Mouse (Mus musculus): ENCODE measurements at regions not wholly inside any gene's neighbourhood (a gene's known extent, or its start where the extent isn't known, plus 50 kb on each side); places are given as distances from the start of the nearest gene placed in this dataset.

DNA sequence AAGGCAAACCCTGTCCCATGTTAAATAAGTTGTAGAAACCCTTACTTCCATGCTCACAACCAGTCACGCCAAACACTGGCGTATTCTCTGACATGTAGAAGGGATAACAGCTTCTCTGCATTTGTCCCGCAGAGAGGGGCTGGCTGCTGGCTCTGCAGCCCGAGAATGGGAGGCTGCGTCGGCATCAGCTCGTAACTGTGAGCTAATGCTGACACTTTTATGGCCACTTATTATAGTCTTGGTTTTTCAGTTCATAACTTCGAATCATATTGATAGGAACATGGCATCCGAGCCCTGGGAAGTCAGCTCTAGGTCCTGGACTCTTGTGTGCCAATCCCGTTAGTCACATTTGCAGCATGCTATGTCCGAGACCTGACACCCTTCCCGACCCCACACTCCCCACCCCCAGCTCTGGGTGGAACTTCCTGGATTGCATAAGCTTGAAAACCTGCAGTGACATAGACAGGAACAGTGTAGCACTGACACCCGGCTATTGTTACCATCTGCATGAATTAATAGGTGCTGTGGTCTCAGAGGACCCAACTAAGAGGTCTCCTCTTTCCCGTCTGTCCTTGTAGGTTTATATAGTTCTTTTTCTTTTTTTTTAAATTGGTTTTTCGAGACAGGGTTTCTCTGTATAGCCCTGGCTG is 217.3 kb upstream of the Sall1 start:
- peak in 1 of 2 experiments; percentile 20 for DNase-seq

DNA sequence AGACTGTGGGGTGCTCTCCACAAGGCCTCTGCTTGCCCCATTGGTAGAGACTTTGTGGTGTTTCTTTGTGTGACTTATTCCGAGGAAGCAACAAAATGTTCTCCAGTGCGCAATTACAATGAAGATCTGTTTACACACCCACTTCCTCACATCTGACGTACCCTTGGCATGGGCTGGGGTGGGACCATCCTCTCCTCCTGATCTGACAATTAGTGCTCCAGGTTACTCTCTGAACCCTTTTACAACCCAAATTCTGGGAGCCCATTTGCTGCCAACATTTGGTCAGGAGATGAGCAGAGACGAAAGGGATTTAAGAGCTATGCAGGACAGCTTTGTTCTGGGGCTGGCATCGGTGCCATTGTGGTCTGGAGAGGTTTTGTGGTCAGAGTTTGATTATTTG is 215.9 kb upstream of the Sall1 start:
- peak; percentile 9 to 32 for DNase-seq

DNA sequence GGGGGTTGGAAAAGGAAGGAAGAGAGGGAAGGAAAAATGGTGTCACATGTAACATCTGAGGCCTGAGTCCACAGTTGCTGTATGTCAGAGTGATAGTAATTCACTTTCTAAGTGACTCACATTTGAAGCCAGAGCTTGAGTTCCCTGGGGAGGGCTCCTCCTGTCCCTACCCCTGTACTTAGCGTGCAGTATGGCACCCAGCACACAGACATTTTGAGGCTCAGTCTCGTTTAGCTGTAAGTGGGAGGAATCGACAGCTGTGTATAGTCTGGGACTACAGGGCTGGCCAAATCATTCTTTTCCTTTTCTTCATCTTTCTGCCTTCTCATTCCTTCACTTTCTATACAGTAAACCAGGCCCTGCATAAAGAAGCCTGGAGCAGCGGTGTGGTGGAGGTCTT is 202.4 kb upstream of the Sall1 start:
- DNase-seq = no peak

DNA sequence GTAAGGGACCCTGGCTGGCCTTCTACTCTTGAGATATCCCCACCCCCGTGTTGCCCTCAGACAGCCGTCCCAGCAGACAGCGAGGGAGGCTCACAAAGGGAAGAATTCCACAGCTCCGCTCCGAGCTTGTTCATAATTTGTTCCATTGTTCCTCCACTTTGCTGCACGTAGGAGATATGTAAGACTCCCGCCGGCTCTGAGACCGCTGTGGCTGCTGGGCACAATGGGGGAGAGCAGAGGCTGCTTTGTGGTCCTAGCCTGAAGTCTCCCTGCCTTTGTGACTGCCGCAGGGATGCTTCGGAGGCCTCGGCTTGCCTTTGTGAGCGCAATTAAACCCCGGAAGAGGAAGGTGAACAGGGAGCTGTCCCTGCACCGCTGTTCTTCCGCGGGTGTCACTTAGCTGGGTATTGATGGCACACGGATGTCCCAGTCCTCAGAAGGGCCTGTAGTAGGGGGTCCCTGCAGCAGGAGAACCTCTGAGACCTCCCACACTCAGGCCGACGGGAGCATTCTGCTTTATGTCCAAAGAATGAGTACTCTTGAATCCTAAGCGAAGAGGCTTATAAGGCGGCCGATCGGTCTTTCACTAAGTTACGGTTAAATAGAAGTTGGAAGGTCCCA is 201.3 kb upstream of the Sall1 start:
- DNase-seq = no peak

DNA sequence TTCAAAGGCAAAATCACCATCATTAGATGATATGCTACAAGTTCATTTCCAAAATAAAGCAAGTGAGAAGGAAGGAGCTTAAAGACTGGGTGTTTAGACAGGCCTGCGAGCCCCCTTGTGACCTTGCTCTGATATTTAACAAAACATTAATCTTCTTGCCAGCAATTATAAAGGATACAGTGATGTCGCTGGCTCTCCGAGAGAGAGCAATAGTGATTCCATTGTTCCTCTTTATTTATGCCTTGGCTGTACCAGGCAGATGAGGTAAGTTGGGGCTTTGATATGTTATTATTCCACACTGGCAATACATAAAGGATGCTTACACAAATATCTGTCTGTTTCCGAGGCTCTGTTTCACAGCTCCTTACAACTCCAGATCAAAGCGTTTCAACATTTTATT is 197.7 kb upstream of the Sall1 start:
- DNase-seq = no peak

DNA sequence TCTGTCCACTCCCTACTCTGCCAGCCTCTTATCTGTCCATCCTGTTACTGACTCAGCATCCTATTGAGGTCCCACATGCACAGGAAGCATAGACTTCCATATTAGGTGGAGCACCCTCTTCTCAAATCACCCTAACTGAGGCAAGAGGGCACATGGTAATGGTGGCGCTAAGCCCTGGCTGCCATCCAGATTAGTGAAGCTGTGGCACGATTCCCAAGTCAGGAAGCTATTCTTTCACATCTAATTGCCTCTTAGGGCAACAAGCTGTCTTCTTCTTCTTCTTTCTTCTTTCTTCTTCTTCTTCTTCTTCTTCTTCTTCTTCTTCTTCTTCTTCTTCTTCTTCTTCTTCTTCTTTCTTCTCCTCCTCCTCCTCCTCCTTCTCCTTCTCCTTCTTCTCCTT is 195.7 kb upstream of the Sall1 start:
- DNase-seq = no peak

DNA sequence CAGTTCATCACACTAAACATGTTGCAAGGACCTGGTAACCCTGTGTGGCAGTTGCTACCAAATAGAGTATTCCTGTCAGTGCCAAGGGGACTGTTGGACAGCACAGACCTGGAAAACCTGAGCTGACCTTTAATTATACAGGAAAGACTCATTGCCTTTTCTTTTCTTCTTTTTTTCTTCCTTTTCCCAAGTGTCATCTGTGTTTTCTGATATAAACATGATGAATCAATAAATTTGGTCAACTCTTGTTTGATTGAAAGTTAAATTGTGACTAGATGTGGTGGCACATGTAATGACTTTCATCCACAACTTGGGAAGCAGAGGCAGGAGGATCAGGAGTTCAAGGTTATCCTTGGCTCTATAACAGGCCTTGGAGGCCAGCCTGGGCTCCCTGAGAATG is 190.1 kb upstream of the Sall1 start:
- DNase-seq = no peak

DNA sequence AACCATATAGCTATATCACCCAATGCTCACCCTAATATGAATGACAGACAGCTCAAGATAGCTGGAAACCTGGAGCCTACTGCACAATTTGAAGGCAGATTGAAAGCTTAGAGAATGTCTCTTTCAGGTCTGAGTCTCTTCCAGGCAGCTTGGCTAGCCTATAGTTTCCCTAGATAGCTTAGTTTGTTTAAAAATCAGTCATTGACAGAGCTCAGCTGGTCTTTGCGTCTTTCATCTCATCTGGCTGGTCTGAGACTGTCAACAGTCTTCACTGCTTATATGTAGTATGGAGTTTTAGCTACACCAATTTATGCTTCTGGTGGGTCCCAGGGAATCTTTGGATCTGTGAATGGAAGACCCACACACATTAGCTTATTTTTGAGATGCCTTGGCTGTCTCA is 188.4 kb upstream of the Sall1 start:
- DNase-seq = no peak

DNA sequence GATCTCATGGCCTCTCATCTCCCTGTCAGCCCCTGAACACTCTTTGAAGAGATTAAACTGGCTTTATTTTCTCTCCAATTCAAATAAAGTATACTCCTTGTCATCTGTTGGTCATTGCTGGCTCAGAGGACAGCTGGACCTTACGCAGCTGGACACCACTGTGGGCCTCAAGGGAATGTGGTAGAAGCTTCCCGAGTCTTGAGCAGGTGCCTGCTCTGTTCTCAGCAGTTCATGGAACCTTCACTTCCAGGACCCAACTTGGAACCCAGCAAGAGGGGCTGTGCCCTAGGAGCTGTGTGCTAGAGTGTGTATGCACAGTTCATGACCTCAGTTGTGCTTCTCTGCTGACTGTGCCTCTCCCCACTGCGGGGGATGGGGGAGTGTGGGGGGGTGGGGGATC is 185.2 kb upstream of the Sall1 start:
- no peak for DNase-seq

DNA sequence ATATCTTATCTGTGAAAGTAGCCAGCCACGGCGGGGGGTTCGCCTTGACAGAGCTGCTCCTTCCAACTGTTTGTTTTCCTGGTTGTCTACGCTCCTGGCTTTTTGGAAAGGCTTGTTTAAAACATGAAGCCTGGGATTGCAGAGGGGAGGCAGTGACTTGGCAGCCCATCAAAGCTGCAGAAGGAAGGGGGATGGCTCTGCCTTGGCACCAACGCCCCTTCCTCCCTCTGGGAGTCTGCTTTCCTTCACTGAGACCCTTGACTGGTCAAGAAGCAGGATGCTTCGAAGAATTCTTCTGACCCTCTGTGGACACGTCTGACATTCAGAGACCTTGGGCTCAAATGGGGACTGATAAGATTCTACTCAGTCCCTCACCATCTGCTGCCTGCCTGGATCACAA is 176.9 kb upstream of the Sall1 start:
- no peak for DNase-seq

DNA sequence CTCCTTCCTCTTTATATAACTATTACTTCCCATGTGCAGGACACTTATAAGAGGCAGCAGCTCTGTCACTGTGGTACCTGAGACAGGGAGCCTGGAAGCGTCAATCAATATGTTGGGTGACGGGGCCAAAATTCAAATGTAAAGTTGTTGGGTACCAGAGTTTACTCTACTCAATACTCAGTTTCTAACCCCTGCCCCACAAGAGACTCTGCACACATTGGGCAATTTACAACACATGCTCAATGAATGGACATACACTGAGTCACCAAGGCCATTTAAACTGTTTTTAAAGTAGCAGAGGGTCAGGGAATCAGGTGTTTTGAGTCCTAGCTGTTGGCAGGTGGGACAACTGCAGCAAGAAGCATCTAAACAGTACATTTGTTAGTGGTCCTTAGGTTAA is 176.4 kb upstream of the Sall1 start:
- no peak for DNase-seq

DNA sequence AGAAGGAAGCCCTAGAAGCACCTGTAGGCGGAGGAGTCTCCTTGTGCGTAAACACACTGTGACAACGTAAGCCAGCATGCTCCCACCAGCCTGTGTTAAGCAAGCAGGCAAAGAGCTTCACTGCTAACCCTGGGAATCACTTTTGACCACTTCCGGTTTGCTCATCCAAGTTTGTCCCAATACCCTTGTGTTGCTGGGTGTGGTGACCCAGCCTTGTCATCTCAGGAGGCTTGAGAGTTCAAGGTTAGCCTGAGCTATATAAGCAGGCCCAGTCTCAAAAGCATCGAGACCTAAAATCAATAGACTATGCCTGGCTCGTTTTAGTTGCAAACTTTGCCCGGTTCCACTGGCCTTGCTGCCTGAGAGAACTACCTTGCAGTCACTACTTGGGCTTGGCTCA is 175.2 kb upstream of the Sall1 start:
- DNase-seq = no peak

DNA sequence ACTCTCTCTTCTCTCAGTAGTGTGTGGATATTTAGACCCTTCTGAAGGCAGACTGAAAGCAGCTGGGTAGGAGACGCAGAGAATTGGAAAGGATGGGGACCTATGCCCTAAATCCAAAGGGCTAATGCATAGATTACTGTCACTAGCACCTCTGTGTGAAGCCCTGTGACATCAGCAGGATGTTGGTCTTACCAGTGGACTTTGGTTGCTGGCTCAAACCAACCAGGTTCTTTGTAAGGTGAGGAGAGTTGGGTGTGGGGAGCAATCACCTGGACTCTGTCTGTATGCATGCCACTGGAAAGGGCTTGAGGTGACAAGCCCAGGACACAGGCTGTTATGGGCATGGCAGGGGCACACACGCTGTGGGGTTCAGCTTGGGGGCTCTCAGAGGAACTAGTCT is 173.7 kb upstream of the Sall1 start:
- no peak for DNase-seq

DNA sequence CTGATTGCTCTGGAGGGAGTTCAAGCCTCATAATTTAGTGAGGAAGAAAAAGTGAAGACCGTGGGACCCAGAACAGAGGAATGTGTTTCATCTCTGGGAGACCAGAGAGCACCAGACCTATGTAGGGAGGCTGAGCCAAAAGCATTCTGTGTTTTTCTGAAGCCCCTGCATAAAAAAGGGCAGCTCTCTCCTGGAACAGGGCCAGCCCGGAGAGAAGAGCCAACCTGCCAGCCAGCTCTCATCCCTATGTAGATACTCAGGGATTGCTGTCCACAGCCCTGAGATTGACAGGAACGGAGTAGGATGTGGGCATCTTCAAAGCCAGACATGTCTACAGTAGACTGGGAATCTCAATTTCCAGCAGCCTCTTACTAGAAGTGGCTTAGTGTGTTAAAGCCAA is 168.0 kb upstream of the Sall1 start:
- DNase-seq = no peak

DNA sequence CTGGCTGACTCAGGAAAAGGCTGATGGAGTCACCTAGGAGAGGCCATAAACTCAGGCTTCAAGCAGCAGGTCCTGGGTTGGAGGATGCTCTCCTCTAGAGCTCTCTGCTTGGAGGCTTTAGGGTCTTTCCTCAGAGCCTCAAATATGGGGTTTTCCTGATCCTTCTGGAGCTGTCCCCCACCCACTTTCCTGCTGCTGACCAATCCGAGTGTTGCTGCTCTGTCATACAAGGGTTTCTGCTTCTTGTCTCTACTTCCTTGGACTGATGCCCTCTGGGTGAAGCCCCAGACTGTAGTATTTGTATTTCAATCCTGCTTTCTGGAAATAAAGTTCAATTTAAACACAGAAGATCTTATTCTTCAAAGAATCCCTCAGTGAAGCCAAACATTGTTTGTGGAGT is 166.7 kb upstream of the Sall1 start:
- DNase-seq = no peak

DNA sequence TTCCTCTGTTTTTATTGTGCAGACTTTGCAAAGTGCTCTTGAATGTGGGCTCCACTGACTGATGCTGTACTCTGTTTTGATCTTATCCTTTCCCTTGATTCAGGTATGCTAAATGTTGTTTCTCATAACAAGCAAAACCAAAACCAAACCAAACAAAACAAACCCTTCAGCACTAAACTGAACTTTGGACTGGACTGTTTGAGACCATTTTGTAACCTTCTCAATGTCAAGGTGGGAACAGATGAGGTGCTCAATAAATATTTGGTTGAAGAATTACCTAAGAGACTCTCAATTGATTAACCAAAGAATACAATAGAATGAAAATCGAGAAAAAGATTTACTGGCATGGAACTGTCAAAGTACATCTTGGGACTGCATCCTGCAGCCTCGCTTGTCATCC is 163.9 kb upstream of the Sall1 start:
- no peak for DNase-seq

DNA sequence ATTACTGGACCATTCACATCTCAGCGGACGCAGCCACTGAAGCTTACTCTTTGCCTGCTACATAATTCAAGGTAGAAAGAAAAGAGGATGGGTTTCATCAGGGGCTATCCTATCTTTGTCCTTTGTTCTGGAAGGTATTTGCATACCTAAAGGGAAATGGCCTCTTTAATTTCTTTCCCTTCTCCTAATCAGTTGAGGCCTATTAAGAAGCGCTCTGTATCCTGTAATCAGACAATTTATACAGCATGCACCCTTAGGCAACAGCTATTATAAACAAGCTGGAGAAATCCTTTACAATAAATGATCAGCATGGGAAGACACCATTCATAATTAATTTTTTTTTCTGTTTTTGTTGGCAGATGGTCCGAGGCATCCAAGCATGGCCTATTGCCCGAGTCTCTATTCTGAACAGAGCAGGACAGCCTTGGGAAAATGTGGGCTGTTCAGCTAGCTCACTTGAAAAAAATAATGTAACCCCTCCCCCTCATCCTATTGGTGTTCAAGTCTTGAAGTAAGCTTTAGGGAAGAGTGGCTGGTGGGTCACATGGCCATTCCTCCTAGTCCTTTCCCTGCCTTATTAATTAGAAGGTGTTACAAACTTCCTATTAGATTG is 158.6 kb upstream of the Sall1 start:
- no peak for DNase-seq

DNA sequence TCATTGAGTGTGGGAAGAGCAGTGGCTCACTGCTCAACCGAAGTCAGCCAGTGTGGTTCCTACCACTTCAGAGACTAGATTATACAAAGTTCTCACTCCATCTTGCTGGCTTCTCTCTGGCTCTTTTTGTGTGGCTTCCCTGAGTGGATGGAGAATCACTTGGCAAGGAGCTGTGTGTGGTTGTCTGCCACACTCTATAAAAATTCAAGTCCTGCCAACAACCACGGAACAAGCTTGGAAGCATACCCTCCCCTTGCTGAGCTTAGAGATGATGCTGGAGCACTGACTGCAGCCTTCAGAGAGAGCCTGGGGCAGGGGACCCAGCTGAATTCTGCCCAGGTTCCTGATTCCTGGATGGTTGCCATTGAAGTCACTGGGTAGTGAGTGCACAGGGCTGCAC is 156.3 kb upstream of the Sall1 start:
- no peak for DNase-seq

DNA sequence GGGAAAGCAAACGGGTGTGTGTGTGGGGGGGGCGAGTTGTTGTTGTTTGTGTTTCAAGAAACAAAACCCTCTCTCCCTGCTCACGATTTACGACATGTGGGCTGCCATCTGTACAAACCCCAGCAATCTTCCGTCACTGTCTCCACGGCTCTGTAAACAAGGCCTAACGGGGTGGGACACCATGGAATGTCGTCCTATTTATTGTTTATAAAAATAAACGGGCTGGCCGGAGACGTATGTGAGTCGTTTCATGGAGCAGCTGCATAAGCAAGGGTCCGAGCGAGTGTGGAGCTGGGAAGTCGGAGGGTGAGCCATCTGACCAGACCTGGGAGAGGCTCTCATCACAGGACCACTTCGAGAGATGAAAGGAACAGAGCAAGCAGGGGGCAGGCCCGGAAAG is 141.4 kb upstream of the Sall1 start:
- DNase-seq = no peak

DNA sequence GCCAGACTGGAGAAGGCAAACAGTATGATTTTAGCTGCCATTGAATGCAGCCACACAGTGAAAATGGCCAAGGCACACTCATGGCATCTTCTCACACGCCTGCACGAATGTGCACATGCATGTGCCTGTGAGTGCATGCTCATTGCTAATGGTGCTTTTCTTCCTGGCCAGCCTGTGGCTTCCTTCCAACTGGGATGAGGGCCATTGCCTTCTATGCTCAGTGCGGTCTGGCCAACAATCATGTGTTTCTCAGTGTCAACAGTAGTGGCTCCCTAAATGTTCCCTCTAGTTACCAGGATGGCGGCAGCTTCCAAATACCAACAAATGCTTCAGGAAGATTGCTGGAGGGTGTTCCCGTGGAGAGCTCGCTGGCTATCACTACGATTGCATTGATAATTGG is 131.7 kb upstream of the Sall1 start:
- no peak for DNase-seq

DNA sequence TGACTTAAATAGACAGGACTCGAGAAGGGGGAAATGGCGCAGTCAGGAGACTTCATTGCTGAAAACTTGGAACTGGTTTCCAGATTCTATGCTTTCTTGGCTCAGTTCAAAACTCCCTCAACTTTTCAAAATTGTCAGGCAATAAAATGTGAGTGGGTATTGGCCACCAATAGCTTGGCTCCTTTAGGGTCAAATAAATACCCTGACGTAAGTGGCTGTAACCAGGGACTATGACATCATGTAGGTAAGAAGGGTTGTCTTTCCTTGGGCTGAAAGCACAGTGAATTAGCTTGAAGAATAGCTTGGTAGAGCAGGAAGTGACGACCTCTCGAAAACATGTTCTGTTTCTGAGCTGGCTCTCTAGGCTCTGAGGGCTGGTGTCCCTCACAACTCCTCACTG is 127.6 kb upstream of the Sall1 start:
- DNase-seq = no peak

DNA sequence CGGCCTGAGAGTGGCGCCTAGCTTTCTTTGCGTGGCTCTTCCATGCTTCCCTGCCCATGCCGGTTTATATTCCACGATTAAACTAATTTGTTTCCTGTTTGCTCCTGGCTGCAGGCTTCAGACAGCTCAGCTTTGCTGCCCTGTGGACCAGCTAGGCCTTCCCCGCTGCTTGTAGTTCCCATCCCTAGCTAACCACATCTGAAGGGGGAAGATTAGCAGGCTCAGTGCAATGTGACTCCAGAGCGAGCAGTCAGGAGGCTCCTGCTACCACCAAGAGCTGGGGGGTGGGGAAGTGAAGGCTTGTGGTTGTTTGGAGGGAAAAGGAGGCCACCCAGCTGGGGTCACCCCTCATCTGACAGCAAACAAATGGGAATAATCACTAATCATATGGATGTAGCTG is 125.5 kb upstream of the Sall1 start:
- DNase-seq = no peak

DNA sequence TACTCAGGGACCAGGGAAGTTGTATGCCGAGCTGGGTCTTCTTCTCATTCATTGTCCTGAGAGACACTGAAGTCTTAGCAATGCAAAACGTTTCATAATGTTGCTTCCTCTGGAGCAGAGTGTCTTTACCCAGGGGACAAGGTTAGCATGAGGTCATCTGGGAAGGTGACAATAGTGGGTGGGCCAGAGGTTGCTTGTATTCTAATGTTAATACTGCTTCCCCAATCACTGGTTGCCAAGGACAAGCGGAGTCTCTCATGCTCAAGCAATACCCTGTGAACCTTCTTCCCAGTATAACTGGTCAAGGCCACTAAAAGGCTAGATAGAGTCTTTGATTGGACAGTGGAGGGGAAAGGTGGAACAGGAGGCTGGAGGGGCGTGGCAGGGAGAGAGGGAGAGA is 123.1 kb upstream of the Sall1 start:
- no peak for DNase-seq

DNA sequence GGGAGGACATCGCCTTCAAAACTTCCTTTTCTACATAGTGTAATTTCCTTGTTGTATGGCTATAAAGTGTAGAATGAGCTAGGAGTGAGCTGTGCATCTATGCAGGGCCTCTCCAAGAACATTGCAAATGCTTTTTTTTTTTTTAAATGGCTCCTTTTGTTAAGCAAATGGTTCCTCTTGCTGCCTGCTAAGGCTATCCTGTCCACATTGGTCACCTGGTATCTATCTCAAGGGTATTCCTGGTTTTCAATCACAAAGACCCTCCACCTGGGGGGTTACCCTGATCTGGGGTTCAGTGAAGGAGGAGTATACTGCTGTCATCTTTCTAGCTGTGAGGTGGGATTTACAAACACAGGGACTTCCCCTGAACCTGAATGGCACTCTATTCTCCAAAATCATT is 112.9 kb upstream of the Sall1 start:
- DNase-seq = no peak

DNA sequence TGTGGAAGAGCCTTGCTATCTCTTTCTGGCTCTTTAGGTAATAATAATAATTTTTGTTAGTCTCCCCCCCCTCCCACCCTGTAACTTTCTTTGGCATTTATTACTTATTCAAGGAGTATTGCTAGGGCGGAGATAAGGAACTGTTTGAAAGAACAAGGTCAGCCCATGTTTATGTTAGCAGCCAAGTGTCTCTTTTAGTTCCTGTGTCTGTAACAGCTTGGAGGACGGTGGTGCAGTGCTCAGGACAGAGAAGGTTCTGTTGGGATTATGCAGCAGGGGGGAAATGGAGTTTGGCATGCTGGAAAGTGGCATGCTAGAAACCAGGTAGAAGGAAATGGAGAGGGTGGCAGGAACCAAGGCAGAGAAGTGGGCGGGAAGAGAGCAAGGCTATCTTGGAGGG is 109.6 kb upstream of the Sall1 start:
- no peak for DNase-seq

Data from lung, adult 18-20 months (tissue).